Mouse (Mus musculus) testis, postnatal 14 days (tissue): ENCODE results near the gene E130311K13Rik.

Experiments
- DNase-seq: peaks from one replicate; pipeline ENCODE4 v3.0.0; 2021; ENCODE audit warnings: low spot score

Gene E130311K13Rik

DNA sequence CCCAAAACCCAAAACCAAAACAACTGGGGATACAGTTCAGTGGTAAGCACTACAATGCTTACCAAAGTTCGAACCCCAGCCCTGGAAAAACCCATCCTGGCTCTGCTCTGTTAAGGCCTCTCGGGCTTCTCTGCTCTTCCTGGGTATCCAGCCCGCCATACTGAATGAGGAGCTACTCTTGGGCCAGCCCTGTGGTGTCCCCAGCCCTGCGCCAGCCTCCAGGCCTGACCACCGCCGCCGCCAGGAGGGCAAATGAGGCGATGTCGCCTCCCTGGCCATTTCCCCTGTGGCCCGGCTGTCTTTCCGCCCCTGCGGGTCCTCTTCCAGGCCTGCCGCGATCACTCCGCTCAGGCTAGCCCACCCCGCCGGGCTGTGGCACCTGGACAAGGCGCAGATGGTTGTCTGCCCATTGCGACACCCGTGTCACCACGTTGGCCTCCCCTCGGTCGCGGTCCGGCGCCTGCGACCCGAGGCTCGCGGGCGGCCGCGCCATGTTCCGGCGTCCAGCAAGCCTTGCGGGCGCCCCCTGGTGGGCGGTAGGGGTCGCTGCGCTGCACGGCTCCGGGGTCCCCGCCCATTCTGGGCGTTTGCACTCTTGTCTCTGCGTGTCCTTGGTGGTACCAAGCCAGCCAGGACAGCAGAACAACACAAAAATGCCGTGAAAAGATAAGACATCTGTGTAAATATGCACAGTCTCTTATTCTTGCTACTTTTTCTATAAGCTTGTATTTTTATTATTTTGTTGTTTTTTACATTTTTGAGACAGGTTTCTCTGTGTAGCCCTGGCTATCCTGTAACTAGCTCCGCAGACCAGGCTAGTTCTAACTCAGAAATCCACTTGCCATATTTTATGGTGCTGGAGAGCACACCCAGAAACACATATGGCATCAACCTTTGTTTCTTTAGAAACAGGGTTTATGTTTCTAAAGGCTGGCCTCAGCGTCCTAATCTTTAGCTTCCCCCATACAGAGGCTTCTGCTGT is at the start of gene E130311K13Rik:
E130311K13Rik (minus strand) TSS at position 595 of the 982 bp plus-strand sequence.
- DNase-seq: peak; percentile 87

GRCm38 (mm10) chr3:63977895-63978294 is 48.6 kb upstream of the E130311K13Rik start:
- no peak for DNase-seq

DNA sequence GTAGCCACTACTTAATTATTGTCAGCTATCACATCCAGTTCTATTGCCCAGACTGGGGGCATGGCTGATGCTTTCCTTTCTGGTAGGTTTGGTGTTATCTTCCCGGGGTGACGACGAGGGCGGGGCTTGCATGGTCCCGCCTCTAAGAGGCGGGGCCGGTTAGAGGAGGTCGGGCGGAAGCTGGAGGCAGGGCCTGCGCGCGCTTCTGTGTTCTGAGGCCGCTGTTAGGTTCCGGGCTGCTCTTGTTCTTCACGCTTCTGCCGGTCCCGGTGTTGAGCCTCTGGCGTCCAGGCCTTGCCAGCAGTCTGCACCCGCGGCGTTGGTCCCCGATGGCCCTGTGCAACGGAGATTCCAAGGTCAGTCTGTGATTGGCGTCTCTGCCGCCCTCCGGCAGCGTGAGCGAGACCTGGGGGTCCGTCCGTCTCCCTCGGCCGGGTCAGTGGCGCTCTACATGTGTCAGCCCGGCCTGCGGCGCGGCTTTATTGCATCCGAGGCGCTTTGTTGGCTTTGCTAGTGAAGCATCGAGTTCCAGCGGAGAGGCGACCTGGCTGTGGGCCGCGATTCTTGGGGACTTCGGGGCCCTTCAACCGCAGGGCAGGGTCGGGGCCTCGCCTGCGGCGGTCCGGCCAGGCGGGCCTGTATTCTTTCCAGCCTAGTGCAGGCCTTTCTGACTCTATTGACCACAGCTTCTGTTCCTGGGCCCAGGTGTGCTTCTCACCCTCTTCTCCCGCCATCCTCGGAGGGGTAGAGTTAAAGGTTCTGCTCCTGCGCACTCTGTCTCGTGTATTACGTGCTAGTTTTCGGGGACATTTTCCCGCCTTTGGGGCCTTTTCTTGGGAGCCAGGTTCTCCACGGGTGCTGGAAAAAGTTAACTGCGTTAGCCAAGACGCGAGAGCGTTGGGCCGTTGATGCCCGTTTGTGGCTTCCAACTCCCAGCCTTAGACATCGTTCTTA is 47.0 kb upstream of the E130311K13Rik start, which contains the start of gene Gmps:
Gmps (plus strand) TSS at position 152 of the 954 bp plus-strand sequence.
- peak; percentile 92 for DNase-seq

DNA sequence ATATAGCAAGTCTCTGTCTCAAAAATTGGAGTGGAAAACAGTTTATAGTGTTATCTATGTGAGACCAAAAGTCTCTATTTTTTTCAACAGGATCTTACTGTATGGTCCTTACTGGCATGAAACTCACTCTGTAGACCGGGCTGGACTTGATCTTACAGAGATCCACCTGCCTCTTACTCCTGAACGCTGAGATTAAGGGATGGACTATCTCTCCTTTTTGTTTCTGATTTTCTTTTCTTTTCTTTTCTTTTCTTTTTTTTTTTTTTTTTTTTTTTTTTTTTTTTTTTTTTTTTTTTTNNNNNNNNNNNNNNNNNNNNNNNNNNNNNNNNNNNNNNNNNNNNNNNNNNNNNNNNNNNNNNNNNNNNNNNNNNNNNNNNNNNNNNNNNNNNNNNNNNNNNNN is 36.7 kb upstream of the E130311K13Rik start:
- DNase-seq: no peak

GRCm38 (mm10) chr3:63964922-63965249 is 35.6 kb upstream of the E130311K13Rik start:
- no peak for DNase-seq

DNA sequence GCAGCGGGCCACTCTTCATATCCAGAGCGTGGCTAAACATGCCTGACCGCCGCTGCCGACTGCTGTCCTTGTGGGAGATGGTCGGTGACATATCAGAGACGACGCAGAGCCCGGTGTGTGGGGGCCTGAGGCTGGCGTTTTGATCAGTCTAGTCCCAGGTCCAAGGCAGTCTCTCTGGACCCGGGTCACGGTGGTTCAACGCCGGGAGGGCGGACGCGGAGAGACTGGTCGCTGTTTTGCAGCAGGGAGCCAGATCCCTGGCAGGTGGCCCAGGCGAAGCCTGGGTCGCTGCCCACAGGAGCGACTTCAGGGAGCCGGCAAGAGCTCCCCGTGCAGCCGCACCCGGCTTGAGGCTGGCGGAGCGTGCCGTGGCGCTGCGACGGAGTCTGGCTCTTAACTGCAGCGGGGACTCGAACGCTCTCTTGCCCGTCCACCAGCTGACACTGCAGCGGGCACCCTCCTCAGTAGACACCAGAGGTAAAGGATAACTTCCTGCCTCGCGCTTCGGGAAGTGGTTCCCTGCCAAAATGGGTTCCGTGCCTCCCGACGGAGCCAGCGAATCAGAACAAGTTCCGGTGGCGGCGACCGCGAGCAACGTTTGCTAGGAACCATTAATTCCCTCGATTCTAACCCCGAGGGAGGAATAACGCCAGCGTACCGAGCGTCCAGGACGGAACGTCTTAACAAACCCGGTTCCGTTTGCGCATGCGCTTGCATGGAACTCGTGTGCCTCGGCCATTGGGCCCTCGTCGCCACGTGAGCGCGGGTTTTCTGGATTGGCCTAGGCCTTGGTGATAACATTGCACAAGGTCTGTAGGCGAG is 35.0 kb upstream of the E130311K13Rik start, which contains the start of gene Slc33a1:
Slc33a1 (minus strand) TSS at position 669 of the 822 bp plus-strand sequence.
- peak; percentile 98 for DNase-seq

GRCm38 (mm10) chr3:63963421-63964099 is 34.3 kb upstream of the E130311K13Rik start:
- no peak for DNase-seq

GRCm38 (mm10) chr3:63949837-63950236 is 20.6 kb upstream of the E130311K13Rik start:
- no peak for DNase-seq

- no peak for DNase-seq
These were observed 12.1 kb upstream of the E130311K13Rik start for GRCm38 (mm10) chr3:63941204-63941850.

GRCm38 (mm10) chr3:63938928-63939327 is 9.7 kb upstream of the E130311K13Rik start:
- no peak for DNase-seq

GRCm38 (mm10) chr3:63919634-63920033 is 9.6 kb downstream of the E130311K13Rik start:
- DNase-seq: no peak

DNA sequence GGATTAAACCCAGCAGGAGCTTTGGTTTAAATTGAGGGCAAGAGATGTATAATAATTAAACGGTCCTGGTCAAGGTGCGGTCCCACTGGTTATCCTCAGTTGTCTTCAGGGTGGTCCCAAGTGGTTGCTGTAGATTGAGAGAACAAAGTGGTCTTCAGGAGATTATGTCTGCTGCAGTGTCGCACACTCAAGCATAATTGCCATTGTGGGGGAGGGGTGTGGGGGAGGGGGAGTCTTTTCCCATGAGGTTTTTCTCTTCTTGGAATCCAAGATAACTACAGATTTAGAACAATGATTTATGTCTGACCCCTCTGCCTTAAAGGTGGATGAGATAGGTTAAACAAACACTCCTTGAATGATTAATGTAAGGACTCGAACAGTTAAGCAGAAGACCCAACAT is 19.0 kb downstream of the E130311K13Rik start:
- no peak for DNase-seq

- DNase-seq: no peak
These were observed 24.0 kb downstream of the E130311K13Rik start for GRCm38 (mm10) chr3:63905241-63905640.

DNA sequence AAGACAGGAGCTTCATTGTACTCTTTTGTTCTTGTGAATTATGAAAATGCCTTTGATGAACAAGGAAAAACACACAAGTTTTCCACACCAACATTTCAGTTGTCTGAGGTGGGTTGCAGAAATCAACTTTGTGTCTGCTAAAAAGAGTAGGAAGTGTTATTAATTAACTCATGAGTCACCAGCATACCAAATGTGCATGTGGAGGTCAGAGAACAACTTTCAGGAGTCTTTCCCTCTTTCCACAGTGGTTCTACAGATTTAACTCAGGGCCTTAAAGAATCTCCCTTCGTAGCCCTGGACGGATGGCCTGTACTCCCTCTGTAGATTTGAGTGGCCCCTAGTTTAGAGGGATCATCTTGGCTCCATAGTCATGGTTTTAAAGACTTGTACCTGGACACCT is 25.1 kb downstream of the E130311K13Rik start:
- DNase-seq: no peak

DNA sequence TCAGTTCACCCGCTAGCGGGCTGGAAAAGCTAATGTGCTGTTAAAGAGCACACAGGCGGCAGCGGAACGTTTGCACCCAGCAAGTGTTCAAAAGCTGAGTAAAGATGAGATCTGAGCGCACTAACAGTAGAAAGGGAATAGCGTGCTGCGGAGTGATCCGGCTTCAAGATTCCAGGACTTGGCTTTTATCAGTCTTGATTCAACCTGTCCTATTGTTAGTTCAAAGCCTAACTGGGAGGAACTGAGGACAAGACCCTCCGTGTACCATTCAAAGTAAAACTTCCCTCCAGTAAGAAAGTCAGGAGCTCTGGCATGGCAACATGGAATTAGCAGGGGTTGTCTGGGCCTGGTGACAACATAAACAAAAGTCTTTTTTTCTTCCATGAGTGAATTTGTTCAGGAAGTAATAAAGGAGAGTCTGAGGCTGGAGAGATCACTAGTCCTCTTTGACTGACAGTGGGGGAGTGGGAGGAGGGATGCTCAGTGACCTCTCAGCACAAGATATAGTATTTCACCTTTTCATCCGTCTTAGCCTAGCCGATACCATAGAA is 29.2 kb downstream of the E130311K13Rik start:
- DNase-seq: no peak

- DNase-seq: peak; percentile 32
These were observed 30.0 kb downstream of the E130311K13Rik start, which contains the start of gene Plch1 for GRCm38 (mm10) chr3:63899309-63899695. TSS of gene Plch1 (minus strand) at chr3:63899472.

GRCm38 (mm10) chr3:63898581-63899308 is 30.5 kb downstream of the E130311K13Rik start:
- DNase-seq: peak; percentile 75

GRCm38 (mm10) chr3:63897177-63897576 is 32.1 kb downstream of the E130311K13Rik start:
- DNase-seq: no peak

DNA sequence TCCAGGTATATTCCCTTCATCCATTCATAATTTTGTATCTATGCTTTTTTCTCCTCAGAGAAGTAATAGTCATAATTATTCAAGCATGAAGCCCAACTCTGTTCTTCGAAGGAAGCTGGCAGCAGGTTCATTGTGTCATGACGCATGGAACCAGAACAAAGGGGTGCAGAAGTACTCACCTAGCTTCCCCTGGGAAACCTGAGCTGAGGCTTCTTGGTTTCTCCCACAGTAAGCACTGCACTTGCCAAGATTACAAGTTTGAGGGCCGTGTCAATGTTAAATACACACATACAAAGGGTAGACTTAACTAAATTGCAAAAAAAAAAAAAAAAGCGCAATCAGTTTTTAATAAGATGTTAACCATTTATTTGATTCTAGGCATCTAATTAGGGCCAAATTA is 33.0 kb downstream of the E130311K13Rik start:
- DNase-seq: no peak
